Mouse (Mus musculus): Measurements from ENCODE around the gene Cd274.

DNA sequence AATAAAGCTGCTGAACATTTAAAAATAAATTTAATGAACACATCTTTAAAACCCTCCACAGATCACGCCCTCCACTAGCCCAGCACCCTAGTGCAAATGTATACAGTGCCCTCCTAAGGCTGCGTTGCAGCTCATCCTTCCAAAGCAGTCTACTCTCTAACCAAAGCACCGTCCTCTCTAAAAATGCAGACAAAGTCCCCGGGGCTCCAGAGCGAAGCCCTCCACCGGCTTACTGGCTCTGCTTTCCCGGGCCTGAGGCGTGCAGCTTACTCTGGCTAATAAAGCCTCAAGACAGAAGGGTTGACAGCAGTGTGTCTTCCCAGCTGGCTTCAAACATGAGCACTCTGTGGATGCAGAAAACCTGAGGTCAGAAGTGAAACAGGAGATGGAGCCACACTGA is 53.1 kb downstream of the Cd274 start:
- TF ChIP-seq ZC3H11A (IDR thresholded peaks at IDR 0.05; ENCODE audit: borderline replicate concordance, low read depth, low read length) (no peak), HCFC1 (IDR thresholded peaks at IDR 0.05; ENCODE audit: borderline replicate concordance, insufficient read depth, low read length) (no peak), ZNF384 (IDR thresholded peaks at IDR 0.05; ENCODE audit: low read depth, low read length) (no peak)
